Mouse (Mus musculus) lung, postnatal 0 days (tissue): ENCODE results near the gene Gal.

ENCODE experiments used
- CTCF ChIP-seq: IDR thresholded peaks from 2 replicates; pipeline ENCODE4 v1.5.1; 2016; ENCODE audit warnings: antibody characterized with exemption, mild to moderate bottlenecking
- EP300 ChIP-seq: IDR thresholded peaks from 2 replicates; pipeline ENCODE4 v1.6.1; 2016; ENCODE audit warnings: antibody characterized with exemption, mild to moderate bottlenecking, control low read depth

- TF ChIP-seq CTCF: no peak
- no peak for TF ChIP-seq EP300
Observed at GRCm38 (mm10) chr19:3429156-3429816, 14.9 kb upstream of the Gal start.
